18 mouse cellular contexts compared by ENCODE assay signal in the genomic region with DNA sequence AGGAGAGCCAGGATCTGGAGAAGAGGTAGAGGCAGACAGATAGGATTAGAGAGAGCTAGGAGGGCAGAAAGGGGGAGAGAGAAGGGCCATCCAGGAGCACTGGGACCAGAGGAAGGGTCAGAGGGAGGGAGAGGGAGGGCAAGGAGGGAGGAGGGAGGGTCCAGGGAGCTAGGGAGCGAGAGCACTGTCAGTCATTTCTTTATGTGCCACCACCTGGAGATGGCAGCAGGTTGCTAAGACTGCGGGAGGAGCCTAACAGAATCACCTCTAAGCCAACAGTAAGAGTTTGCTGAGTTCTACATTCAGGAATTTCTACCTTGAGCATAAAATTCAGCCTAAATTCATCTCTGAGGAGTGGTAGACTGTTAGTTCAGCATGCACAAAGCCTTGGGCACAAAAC. TPM values are rescaled to one million over a fixed set of nuclear protein-coding genes. Genes with fewer than 3 reads are reported as not detected.
DNase-seq lines count a peak whose midpoint lies in the region.
"Had no signal": no experiment of that assay in that cellular context is flagged by ENCODE, and none has a peak within 500 bp of the region (broad histone marks: within the 10 kb centered on the region; RNA-seq: fewer than 3 reads in every experiment).

No protein-coding gene starts in this region.

- intact Hi-C loops in heart, postnatal 14 days (cut with DNase I): no loop called here

- DNase-seq in cerebellum, adult 18-20 months: peak; percentile 33 to 38
- no peak for DNase-seq in cerebellum, adult 9-11 months
- peak; percentile 67 for DNase-seq in heart, adult 11 months
- DNase-seq in heart, postnatal 14 days: no peak
- DNase-seq in ES-CJ7 (ENCODE audit: low read depth, low spot score): peak; percentile 30
- DNase-seq in ZHBTc4 (ENCODE audit: low read depth, low spot score): peak; percentile 36
- DNase-seq in lung, postnatal 14 days: no peak
- DNase-seq: adrenal gland, adult 2 months; adrenal gland, postnatal 14 days; B cell, adult 2 months; cerebellum, adult 8-10 months; gastrocnemius, postnatal 25 days; heart, postnatal 10 days; heart, postnatal 4 days; kidney, adult 18-20 months; kidney, adult 9 months had no signal

RNA-seq across cellular contexts. Expression of a gene that starts 6.0 kb away (rescaled TPM):
- total RNA-seq in heart, postnatal 14 days (2021): 10 to 100 TPM; 20.0 to 21.0 TPM

RNA-seq across cellular contexts. Expression of a gene that starts 40.9 kb away (rescaled TPM):
- 1 to 10 TPM; 1.2 to 1.3 TPM for total RNA-seq in heart, postnatal 14 days (2021)
- total RNA-seq: common myeloid progenitor, adult 5-6 weeks; MEL had no signal

Comparison
In these comparisons a context has a peak if more than half of its experiments do, and no peak if none do; other contexts are left out.
1. DNase-seq: peak in cerebellum, adult 18-20 months (2 of 2), heart, adult 11 months (single experiment), ES-CJ7 (single experiment) and ZHBTc4 (single experiment); none in cerebellum, adult 9-11 months (single experiment), heart, postnatal 14 days (0 of 2) and lung, postnatal 14 days (single experiment).